Mouse (Mus musculus) lung, postnatal 0 days (tissue): ENCODE results near the gene Myo1g.

Experiments used
- CTCF ChIP-seq: IDR thresholded peaks from 2 replicates; pipeline ENCODE4 v1.5.1; 2016; ENCODE audit warnings: antibody characterized with exemption, mild to moderate bottlenecking
- EP300 ChIP-seq: IDR thresholded peaks from 2 replicates; pipeline ENCODE4 v1.6.1; 2016; ENCODE audit warnings: antibody characterized with exemption, mild to moderate bottlenecking, control low read depth

DNA sequence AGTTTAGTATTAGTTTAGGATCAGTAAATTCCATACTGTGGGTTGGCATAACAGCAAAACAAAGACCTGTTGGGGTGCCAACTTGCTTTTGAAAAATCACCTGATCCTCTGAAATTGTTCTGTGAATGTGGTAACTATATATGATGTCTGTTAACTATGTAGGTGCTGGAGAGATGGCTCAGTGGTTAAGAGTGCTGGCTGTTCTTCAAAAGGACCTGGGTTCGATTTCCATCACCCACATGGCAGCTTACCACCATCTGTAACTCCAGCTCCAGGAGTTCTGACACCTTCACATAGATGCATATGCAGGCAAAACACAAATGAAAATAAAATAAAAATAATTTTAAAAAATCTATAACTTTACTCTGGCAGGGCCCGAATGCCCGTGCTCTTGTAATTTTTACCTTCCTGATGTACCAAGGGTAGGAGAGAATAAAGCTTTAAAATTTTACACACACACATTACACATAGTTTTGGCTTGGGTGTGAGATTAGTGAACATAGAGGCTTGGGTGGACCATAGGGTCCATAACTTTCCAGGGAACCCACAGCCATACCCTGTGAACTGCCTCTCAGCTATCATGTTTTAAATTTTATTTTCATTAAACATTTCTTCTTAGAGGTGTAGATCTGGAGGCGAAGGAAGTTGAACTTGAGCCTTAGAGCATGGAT is 24.6 kb upstream of the Myo1g start:
- TF ChIP-seq CTCF, result no peak
- TF ChIP-seq EP300, result no peak
